Mouse (Mus musculus) thymus, postnatal 4 days (tissue): ENCODE measurements around the gene Sowahc.
A peak's percentile ranks its signal among the peaks of the same experiment; 100 is the strongest.

Experiments used
- DNase-seq: peaks from one replicate; pipeline ENCODE4 v3.0.0; 2021

The Sowahc gene

GRCm38 (mm10) chr10:59221473-59222270 lies at the start of gene Sowahc, which contains the start of gene Sept10:
Gene Sowahc, plus strand, starts transcription at chr10:59221953.
Gene Sept10, minus strand, starts transcription at chr10:59221847.
- DNase-seq = peak; percentile 99

- no peak for DNase-seq
Observed at GRCm38 (mm10) chr10:59172539-59172938, 49.2 kb upstream of the Sowahc start.

- no peak for DNase-seq
Observed at GRCm38 (mm10) chr10:59179620-59180019, 42.1 kb upstream of the Sowahc start.

- no peak for DNase-seq
Observed at GRCm38 (mm10) chr10:59182306-59182705, 39.4 kb upstream of the Sowahc start.

- DNase-seq = no peak
Observed at GRCm38 (mm10) chr10:59194891-59195290, 26.9 kb upstream of the Sowahc start.

- DNase-seq = no peak
Observed at GRCm38 (mm10) chr10:59196763-59197162, 25.0 kb upstream of the Sowahc start.

GRCm38 (mm10) chr10:59200011-59200410 lies 21.7 kb upstream of the Sowahc start:
- DNase-seq = no peak

- DNase-seq = no peak
Observed at GRCm38 (mm10) chr10:59220824-59221472, 805 bp upstream of the Sowahc start.

GRCm38 (mm10) chr10:59222271-59223101 lies 733 bp downstream of the Sowahc start:
- DNase-seq = peak; percentile 27

- DNase-seq = no peak
Observed at GRCm38 (mm10) chr10:59223301-59223700, 1.5 kb downstream of the Sowahc start.

GRCm38 (mm10) chr10:59223890-59224289 lies 2.1 kb downstream of the Sowahc start:
- no peak for DNase-seq

GRCm38 (mm10) chr10:59225137-59225536 lies 3.4 kb downstream of the Sowahc start:
- DNase-seq = no peak

GRCm38 (mm10) chr10:59229205-59229820 lies 7.6 kb downstream of the Sowahc start:
- no peak for DNase-seq

GRCm38 (mm10) chr10:59235227-59235626 lies 13.5 kb downstream of the Sowahc start:
- DNase-seq = no peak

GRCm38 (mm10) chr10:59235847-59236246 lies 14.1 kb downstream of the Sowahc start:
- DNase-seq = no peak

- no peak for DNase-seq
Observed at GRCm38 (mm10) chr10:59236486-59236885, 14.7 kb downstream of the Sowahc start.

GRCm38 (mm10) chr10:59237757-59238156 lies 16.0 kb downstream of the Sowahc start:
- DNase-seq = no peak

GRCm38 (mm10) chr10:59241141-59241541 lies 19.4 kb downstream of the Sowahc start:
- DNase-seq = no peak

GRCm38 (mm10) chr10:59249531-59249930 lies 27.8 kb downstream of the Sowahc start:
- DNase-seq = no peak

- no peak for DNase-seq
Observed at GRCm38 (mm10) chr10:59250679-59251078, 28.9 kb downstream of the Sowahc start.

- no peak for DNase-seq
Observed at GRCm38 (mm10) chr10:59251980-59252379, 30.2 kb downstream of the Sowahc start.

GRCm38 (mm10) chr10:59252396-59252795 lies 30.6 kb downstream of the Sowahc start:
- no peak for DNase-seq

GRCm38 (mm10) chr10:59253541-59254079 lies 31.9 kb downstream of the Sowahc start:
- DNase-seq = no peak
